Mouse (Mus musculus): ENCODE data around the gene Cenpl. TPM values are rescaled to one million over a fixed set of nuclear protein-coding genes. Genes with fewer than 3 reads are reported as not detected.
A peak's percentile ranks its signal among the peaks of the same experiment; 100 is the strongest.
"Not testable (repeated sequence)": the region's sequence is repeated elsewhere in the genome, so short reads cannot be mapped to it uniquely, and the experiment has no call there.

Gene Cenpl
- 36.5 and 38.8 TPM in 2 replicates for polyA plus RNA-seq (2014; fragmentation: Nextera tagmentation; extraction: Ambion mirVana)

DNA sequence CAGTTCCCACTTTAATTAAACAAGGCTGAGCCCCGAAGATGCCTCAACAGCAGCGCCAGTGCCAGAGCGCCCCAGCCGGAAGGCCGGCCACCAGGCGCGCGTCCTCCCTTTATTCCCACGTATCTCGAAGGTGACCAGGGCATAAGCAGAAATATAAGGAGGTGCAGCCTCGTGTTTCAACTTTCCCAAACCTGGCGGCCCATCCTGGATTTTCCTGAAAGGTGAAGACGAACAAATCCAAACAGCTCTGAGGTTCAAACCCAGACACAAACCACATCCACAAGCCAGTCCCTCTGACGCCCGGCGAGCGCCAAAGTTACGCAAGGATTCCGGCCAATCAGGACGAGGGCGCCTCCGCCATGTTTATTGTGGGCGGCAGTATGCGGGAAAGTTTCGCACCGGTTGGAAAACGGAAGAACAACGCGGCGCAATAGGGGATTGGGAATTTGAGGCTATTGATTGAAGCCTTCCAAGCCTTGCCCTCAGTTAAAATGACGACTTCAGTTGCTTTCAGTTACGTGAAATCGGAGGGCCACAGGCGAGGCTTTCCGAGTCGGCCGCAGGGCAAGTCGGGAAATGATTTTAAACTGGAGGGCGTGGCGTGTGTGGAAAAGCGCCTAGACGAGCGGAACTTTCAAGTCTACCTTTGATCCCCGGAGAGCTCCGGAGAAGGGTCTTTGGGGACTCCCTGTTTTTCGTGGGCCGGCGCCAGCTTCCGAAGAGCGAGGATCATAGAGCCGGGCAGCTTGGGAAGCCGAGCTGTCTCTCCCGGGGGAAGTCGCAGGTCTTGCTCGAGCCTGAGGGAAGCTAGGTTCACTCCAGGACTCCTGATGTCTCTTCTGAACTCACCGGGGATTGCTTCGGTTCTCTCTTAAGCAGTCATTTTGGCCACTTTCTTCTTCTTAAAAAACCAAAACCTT is at the start of gene Cenpl, which contains the start of gene Dars2:
Cenpl (plus strand) TSS at position 362 of the 920 bp plus-strand sequence.
Dars2 (minus strand) TSS at position 307 of the 920 bp plus-strand sequence.
- Histone ChIP-seq H3K9me3 (ENCODE audit: control insufficient read depth, low read length) (no peaks in the 10 kb centered on the region), H3K36me3 (ENCODE audit: control insufficient read depth, insufficient read depth, low read length) (no peaks in the 10 kb centered on the region), H3K27ac (ENCODE audit: low read depth, low read length) (peak within 1 kb of the TSS; percentile 54; the same call in 1 of the 2 replicates), H3K4me3 (ENCODE audit: low read depth, low read length) (peak within 1 kb of the TSS; percentile 65), H3K4me2 (replicated peaks; ENCODE audit: low read depth, low read length) (peak within 1 kb of the TSS; percentile 68), H3K27me3 (ENCODE audit: control insufficient read depth, insufficient read depth, low read length) (no peaks in the 10 kb centered on the region), H3K4me1 (replicated peaks; ENCODE audit: control insufficient read depth, insufficient read depth, low read length) (peaks cover 4% of the 10 kb centered on the region; the same call in 1 of the 2 replicates), H3K9ac (ENCODE audit: low read depth, low read length) (peak within 1 kb of the TSS; percentile 86)
- ATAC-seq (ENCODE audit: low FRiP score) = peak; percentile 98
- DNase-seq (ENCODE audit: low spot score) = peak; percentile 93
- under 1% methylated on average over 57 of the region's 57 CpGs for WGBS

DNA sequence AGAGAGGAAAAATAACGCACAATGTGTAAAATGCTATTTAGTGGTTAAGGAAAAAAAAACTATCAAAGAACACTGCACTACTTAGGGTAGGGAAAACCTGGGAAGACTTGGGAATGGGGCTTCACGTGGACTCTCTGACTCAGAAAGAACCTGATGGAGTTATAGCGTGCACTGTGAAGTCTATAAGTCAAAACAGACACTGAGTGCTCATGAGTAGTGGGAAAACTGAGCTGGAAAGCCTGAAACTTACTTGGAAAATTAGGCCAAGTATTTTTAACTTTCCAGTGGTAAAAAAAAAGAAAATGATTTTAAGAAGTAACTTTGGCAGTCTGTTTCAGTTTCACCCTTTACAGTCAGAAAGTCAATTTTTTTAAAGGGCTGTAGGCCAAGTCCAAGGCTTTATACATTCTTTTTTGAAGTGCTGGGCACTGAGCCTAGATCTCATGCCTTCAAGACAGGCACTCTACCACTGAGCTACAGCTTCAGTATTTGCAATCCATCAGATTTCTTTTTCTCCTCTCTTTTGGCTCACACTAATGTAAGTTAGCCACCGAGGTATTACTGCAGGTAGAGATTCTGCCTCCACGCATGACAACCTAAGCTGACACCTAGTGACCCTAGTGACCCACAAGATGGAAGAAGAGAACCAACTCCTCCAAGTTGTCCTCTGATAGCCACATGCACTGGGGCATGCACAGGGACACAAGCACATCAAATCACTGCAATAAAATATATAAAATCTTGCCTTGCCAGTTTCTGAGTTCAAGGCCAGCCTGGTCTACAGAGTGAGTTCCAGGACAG is 44.9 kb upstream of the Cenpl start:
- no peaks in the 10 kb centered on the region for H3K27me3 ChIP-seq (ENCODE audit: control insufficient read depth, insufficient read depth, low read length)
- no peaks in the 10 kb centered on the region for H3K9me3 ChIP-seq (ENCODE audit: control insufficient read depth, low read length)
- H3K4me2 ChIP-seq (replicated peaks; ENCODE audit: low read depth, low read length) = no peak overlapping the region
- no peaks in the 10 kb centered on the region for H3K36me3 ChIP-seq (ENCODE audit: control insufficient read depth, insufficient read depth, low read length)
- H3K4me1 ChIP-seq (replicated peaks; ENCODE audit: control insufficient read depth, insufficient read depth, low read length) = no peaks in the 10 kb centered on the region
- H3K9ac ChIP-seq (ENCODE audit: low read depth, low read length) = no peak overlapping the region
- DNase-seq (ENCODE audit: low spot score) (no peak), ATAC-seq (ENCODE audit: low FRiP score) (no peak)
- no peak overlapping the region for H3K4me3 ChIP-seq (ENCODE audit: low read depth, low read length)
- no peak overlapping the region for H3K27ac ChIP-seq (ENCODE audit: low read depth, low read length)
- WGBS = 91% methylated on average over 5 of the region's 5 CpGs

DNA sequence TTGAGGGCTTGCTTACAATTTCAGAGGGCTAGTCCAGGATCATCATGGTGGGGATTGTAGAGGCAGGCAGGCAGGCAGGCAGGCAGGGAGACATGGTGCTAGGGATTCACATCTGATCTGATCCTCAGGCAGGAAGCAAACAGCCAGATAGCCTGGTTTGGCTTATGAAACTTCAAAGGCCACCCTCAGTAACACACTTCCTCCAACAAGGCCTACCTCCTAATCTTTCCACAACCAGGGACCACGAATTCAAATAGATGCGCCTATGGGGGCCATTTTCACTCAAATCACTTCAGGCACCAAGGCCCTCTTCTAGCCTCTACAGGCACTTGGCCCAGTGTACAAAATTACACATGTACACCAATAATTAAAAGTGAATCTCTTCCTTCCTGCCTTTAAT is 43.3 kb upstream of the Cenpl start:
- no peaks in the 10 kb centered on the region for H3K9me3 ChIP-seq (ENCODE audit: control insufficient read depth, low read length)
- H3K27ac ChIP-seq (ENCODE audit: low read depth, low read length) = no peak overlapping the region
- no peak for DNase-seq (ENCODE audit: low spot score)
- H3K4me3 ChIP-seq (ENCODE audit: low read depth, low read length) = no peak overlapping the region
- ATAC-seq (ENCODE audit: low FRiP score) = no peak
- H3K27me3 ChIP-seq (ENCODE audit: control insufficient read depth, insufficient read depth, low read length) = no peaks in the 10 kb centered on the region
- H3K36me3 ChIP-seq (ENCODE audit: control insufficient read depth, insufficient read depth, low read length) = no peaks in the 10 kb centered on the region
- no peak overlapping the region for H3K9ac ChIP-seq (ENCODE audit: low read depth, low read length)
- 90% methylated on average over 2 of the region's 2 CpGs for WGBS
- H3K4me1 ChIP-seq (replicated peaks; ENCODE audit: control insufficient read depth, insufficient read depth, low read length) = no peaks in the 10 kb centered on the region
- H3K4me2 ChIP-seq (replicated peaks; ENCODE audit: low read depth, low read length) = no peak overlapping the region

DNA sequence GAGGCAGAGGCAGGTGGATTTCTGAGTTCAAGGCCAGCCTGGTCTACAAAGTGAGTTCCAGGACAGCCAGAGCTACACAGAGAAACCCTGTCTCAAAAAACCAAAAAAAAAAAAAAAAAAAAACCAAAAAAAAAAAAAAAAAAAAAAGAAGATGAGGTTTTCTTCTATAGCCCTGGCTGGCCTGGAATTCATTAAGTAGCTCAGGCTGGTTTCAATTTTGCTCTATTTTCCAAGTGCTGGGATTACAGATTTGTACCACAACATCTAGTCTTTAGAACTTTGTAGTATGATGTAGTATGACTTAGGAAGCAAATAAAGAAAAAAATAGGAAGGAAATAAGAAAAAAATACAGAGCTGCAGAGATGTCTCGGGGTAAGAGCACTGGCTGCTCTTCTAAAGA is 42.1 kb upstream of the Cenpl start:
- H3K27ac ChIP-seq (ENCODE audit: low read depth, low read length); DNase-seq (ENCODE audit: low spot score); H3K4me1 ChIP-seq (replicated peaks; ENCODE audit: control insufficient read depth, insufficient read depth, low read length); H3K9me3 ChIP-seq (ENCODE audit: control insufficient read depth, low read length); H3K4me3 ChIP-seq (ENCODE audit: low read depth, low read length); H3K9ac ChIP-seq (ENCODE audit: low read depth, low read length); H3K36me3 ChIP-seq (ENCODE audit: control insufficient read depth, insufficient read depth, low read length); ATAC-seq (ENCODE audit: low FRiP score); H3K27me3 ChIP-seq (ENCODE audit: control insufficient read depth, insufficient read depth, low read length); H3K4me2 ChIP-seq (replicated peaks; ENCODE audit: low read depth, low read length): not testable (repeated sequence)
- WGBS = 88% methylated on average over 1 of the region's 1 CpGs

DNA sequence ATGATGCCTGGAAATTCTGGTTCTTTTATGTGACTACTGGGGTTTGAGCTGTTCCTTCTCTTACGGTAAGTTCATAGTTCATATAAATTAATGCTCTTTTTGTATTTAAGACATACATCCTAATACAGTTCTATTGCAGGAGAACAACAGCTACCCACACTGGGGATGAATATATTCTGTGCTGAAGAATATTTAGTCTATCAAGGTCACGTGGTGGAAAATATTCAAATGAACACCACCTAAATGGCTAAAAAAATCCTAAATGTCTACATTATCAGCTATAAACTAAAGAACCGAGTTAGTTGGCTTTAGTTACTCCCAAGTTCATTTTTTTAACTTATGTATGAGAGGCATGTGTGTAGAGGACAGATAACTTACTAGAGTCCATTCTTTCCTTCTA is 40.5 kb upstream of the Cenpl start:
- H3K4me1 ChIP-seq (replicated peaks; ENCODE audit: control insufficient read depth, insufficient read depth, low read length) = no peaks in the 10 kb centered on the region
- H3K27me3 ChIP-seq (ENCODE audit: control insufficient read depth, insufficient read depth, low read length) = no peaks in the 10 kb centered on the region
- ATAC-seq (ENCODE audit: low FRiP score) = no peak
- DNase-seq (ENCODE audit: low spot score) = no peak
- H3K4me2 ChIP-seq (replicated peaks; ENCODE audit: low read depth, low read length) = no peak overlapping the region
- H3K9me3 ChIP-seq (ENCODE audit: control insufficient read depth, low read length) = no peaks in the 10 kb centered on the region
- H3K4me3 ChIP-seq (ENCODE audit: low read depth, low read length) = no peak overlapping the region
- WGBS = 93% methylated on average over 3 of the region's 3 CpGs
- H3K9ac ChIP-seq (ENCODE audit: low read depth, low read length) = no peak overlapping the region
- no peaks in the 10 kb centered on the region for H3K36me3 ChIP-seq (ENCODE audit: control insufficient read depth, insufficient read depth, low read length)
- no peak overlapping the region for H3K27ac ChIP-seq (ENCODE audit: low read depth, low read length)

DNA sequence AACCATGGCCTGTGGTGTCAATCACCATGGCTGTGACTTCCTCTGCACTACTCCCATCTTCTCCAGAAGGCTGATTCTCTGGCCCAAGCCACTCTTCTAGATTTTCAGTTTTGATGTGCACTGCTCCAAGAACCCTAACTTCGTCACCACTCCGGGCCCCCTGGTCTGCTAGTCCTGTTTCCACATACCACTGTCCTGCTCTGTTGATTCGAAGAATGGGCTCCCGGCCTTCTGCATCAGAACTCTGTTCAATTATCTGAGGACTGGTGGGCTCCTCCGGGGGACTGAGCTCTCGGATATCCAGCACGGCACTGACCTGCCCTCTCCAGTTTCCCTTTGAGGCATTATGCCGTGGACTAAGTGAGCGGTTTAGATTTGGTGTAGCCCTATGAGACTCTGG is 38.6 kb upstream of the Cenpl start:
- H3K4me1 ChIP-seq (replicated peaks; ENCODE audit: control insufficient read depth, insufficient read depth, low read length) = no peaks in the 10 kb centered on the region
- no peaks in the 10 kb centered on the region for H3K27me3 ChIP-seq (ENCODE audit: control insufficient read depth, insufficient read depth, low read length)
- no peak for DNase-seq (ENCODE audit: low spot score)
- H3K9me3 ChIP-seq (ENCODE audit: control insufficient read depth, low read length) = no peaks in the 10 kb centered on the region
- no peak overlapping the region for H3K4me2 ChIP-seq (replicated peaks; ENCODE audit: low read depth, low read length)
- no peak overlapping the region for H3K9ac ChIP-seq (ENCODE audit: low read depth, low read length)
- 91% methylated on average over 9 of the region's 9 CpGs for WGBS
- no peak overlapping the region for H3K27ac ChIP-seq (ENCODE audit: low read depth, low read length)
- no peak for ATAC-seq (ENCODE audit: low FRiP score)
- H3K36me3 ChIP-seq (ENCODE audit: control insufficient read depth, insufficient read depth, low read length) = no peaks in the 10 kb centered on the region
- no peak overlapping the region for H3K4me3 ChIP-seq (ENCODE audit: low read depth, low read length)

DNA sequence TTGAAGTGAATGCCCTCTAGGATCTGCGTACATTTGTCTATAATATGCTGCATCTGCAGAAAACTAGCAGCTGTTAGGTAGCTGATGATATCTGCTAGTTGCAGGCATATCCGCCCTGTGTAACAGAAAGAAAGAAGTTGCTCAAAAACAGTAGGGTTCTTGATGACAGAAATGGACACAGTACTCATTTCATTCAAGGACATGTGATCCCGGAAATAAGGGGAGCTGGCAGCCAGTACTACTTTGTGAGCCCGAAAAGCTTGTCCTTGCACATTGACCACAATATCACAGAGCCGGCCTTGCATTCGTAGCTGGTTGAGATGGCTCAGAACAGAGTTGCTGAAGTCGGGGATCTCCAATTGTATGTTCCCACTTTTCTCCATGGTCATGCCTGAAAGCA is 38.2 kb upstream of the Cenpl start:
- no peak overlapping the region for H3K27ac ChIP-seq (ENCODE audit: low read depth, low read length)
- H3K4me1 ChIP-seq (replicated peaks; ENCODE audit: control insufficient read depth, insufficient read depth, low read length) = no peaks in the 10 kb centered on the region
- no peaks in the 10 kb centered on the region for H3K27me3 ChIP-seq (ENCODE audit: control insufficient read depth, insufficient read depth, low read length)
- 92% methylated on average over 7 of the region's 7 CpGs for WGBS
- no peak overlapping the region for H3K9ac ChIP-seq (ENCODE audit: low read depth, low read length)
- DNase-seq (ENCODE audit: low spot score) (no peak), ATAC-seq (ENCODE audit: low FRiP score) (no peak)
- no peak overlapping the region for H3K4me3 ChIP-seq (ENCODE audit: low read depth, low read length)
- H3K4me2 ChIP-seq (replicated peaks; ENCODE audit: low read depth, low read length) = no peak overlapping the region
- no peaks in the 10 kb centered on the region for H3K36me3 ChIP-seq (ENCODE audit: control insufficient read depth, insufficient read depth, low read length)
- no peaks in the 10 kb centered on the region for H3K9me3 ChIP-seq (ENCODE audit: control insufficient read depth, low read length)

DNA sequence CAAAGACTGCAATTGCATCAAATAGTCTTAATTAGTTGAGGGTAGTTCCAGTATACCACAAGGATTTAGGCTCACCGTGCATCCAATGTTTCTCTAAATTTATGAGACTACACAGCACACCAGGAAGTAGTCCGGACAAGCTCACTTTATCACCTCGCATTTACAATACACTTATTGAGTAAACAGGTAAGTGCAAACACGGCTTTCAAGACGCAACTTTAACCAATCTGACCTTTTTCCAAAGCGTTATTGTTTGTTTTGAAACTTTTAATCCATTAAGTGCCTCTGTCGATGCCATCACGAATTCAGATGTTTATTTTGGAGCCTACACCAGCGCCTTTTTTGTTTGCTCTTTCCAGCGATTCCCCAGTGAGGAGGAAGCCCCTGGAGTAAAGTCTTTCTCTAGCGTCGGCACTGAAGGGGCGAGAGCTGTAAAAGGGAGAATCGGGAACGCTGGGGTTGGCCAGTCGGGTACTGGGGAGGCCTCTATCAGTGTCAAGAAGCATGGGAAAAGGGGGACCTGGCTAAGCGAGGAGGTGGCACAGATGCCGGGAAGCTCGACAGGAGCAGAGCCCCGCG is 36.6 kb upstream of the Cenpl start:
- Histone ChIP-seq H3K9me3 (ENCODE audit: control insufficient read depth, low read length) (no peaks in the 10 kb centered on the region), H3K4me1 (replicated peaks; ENCODE audit: control insufficient read depth, insufficient read depth, low read length) (no peaks in the 10 kb centered on the region), H3K4me2 (replicated peaks; ENCODE audit: low read depth, low read length) (peak overlapping the region; percentile 64), H3K27ac (ENCODE audit: low read depth, low read length) (peak overlapping the region; percentile 82; the same call in 1 of the 2 replicates), H3K4me3 (ENCODE audit: low read depth, low read length) (peak overlapping the region; percentile 62), H3K9ac (ENCODE audit: low read depth, low read length) (peak overlapping the region; percentile 77), H3K27me3 (ENCODE audit: control insufficient read depth, insufficient read depth, low read length) (no peaks in the 10 kb centered on the region), H3K36me3 (ENCODE audit: control insufficient read depth, insufficient read depth, low read length) (no peaks in the 10 kb centered on the region)
- ATAC-seq (ENCODE audit: low FRiP score) = no peak
- DNase-seq (ENCODE audit: low spot score) = no peak
- 3% methylated on average over 21 of the region's 21 CpGs for WGBS

All from hindbrain, embryonic 11.5 days (tissue).